Mouse (Mus musculus) lung, adult 2 months (tissue): ENCODE measurements around the gene Rae1.

Experiments used
- CTCF ChIP-seq: fragments of 200-500 bp; IDR thresholded peaks from 2 replicates; pipeline ENCODE4 v1.5.1; 2011; ENCODE audit warnings: mild to moderate bottlenecking, low read length, control low read depth; ENCODE audit not compliant: insufficient read depth
- POLR2A ChIP-seq: fragments of 200-500 bp; IDR thresholded peaks from 2 replicates; pipeline ENCODE4 v1.6.1; 2011; ENCODE audit warnings: low read depth, mild to moderate bottlenecking, control low read depth, low read length, borderline replicate concordance; ENCODE audit errors: extremely low read depth

DNA sequence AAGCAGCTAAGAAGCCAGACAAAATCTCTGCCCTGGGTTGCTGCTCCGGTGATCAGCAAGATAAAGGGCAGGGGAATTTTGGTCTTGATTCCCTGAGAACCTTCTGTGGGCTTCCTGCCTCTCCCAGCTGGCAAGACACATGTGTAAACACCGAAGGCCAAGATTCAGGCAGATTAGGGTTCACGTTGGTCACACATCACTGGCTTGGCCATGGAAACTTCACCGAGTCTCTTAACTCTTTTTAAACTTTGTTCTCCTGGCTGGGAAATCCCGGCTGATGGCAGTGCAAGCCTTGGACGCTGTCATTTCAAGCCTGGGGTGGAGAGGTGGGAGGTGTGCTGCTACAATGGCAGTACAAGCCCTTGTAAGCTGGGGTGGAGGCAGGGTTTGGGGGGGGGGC is 38.7 kb upstream of the Rae1 start:
- TF ChIP-seq POLR2A (no peak), CTCF (no peak)
